In the genomic region with DNA sequence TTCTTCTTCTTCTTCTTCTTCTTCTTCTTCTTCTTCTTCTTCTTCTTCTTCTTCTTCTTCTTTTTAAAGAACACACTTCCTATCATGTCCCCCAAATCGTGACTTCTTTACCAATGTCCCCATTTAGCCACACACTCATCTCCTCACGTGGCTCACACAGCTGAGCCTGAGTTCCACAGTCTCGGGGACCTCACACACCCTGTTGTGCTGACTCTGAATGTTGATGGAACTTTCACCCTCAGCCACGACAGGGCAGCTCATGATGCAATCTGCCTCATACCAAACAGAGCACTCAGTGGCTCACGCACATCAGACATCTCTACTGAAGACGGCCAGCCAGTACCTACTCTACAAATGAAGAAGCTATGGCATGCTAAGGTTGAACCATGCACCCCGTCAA, we compare ENCODE assay signal across 21 mouse cellular contexts.
DNase-seq lines count a peak whose midpoint lies in the region; ATAC-seq and TF ChIP-seq lines count a peak whose summit lies in the region.
"Had no signal": no experiment of that assay in that cellular context is flagged by ENCODE, and none has a peak within 500 bp of the region (broad histone marks: within the 10 kb centered on the region; RNA-seq: fewer than 3 reads in every experiment).

No protein-coding gene starts in this region.

- H3K9me3 ChIP-seq in liver, embryonic 16.5 days (replicated peaks; ENCODE audit: control insufficient read depth, low read length), result no peaks in the 10 kb centered on the region
- H3K9me3 ChIP-seq in liver, embryonic 11.5 days (ENCODE audit: control insufficient read depth, low read length), result no peaks in the 10 kb centered on the region
- H3K9me3 ChIP-seq: embryonic facial prominence, embryonic 15.5 days; forebrain, embryonic 10.5 days; forebrain, embryonic 15.5 days; heart, embryonic 13.5 days; hindbrain, embryonic 15.5 days had no signal

- H3K27me3 ChIP-seq in kidney, adult 2 months (replicated peaks; ENCODE audit: control insufficient read depth, insufficient read depth, low read length), result no peaks in the 10 kb centered on the region
- no peaks in the 10 kb centered on the region for H3K27me3 ChIP-seq in liver, embryonic 16.5 days (ENCODE audit: control insufficient read depth, insufficient read depth, low read depth, low read length)
- H3K27me3 ChIP-seq in liver, embryonic 11.5 days (replicated peaks; ENCODE audit: control insufficient read depth, insufficient read depth, low read length), result peaks cover 4% of the 10 kb centered on the region
- H3K27me3 ChIP-seq: embryonic facial prominence, embryonic 15.5 days; forebrain, embryonic 15.5 days; hindbrain, embryonic 15.5 days had no signal

- no peak for TF ChIP-seq POLR2A in kidney, adult 2 months (IDR thresholded peaks at IDR 0.05; ENCODE audit: low read depth, low read length)

- no peak overlapping the region for H3K4me3 ChIP-seq in kidney, adult 2 months (ENCODE audit: insufficient read depth, low read depth, low read length)
- no peak overlapping the region for H3K4me3 ChIP-seq in liver, embryonic 16.5 days (ENCODE audit: low read depth, low read length)
- H3K4me3 ChIP-seq in liver, embryonic 11.5 days (ENCODE audit: low read depth, low read length), result no peak overlapping the region
- no peak overlapping the region for H3K4me3 ChIP-seq in brown adipose tissue, adult 24 weeks (ENCODE audit: insufficient read depth, low read depth, low read length)
- H3K4me3 ChIP-seq: embryonic facial prominence, embryonic 15.5 days; erythroblast, embryonic 14.5 days; forebrain, embryonic 10.5 days; forebrain, embryonic 15.5 days; heart, embryonic 13.5 days; hindbrain, embryonic 15.5 days had no signal

- WGBS in kidney, adult 2 months, result 55% methylated on average over 7 of the region's 7 CpGs
- WGBS in liver, embryonic 16.5 days (ENCODE audit: insufficient replicate concordance), result 31% methylated on average over 7 of the region's 7 CpGs
- 62% methylated on average over 7 of the region's 7 CpGs for WGBS in liver, embryonic 11.5 days

- no peaks in the 10 kb centered on the region for H3K4me1 ChIP-seq in kidney, adult 2 months (ENCODE audit: control insufficient read depth, insufficient read depth, low read length)
- H3K4me1 ChIP-seq in liver, embryonic 16.5 days (ENCODE audit: control insufficient read depth, low read depth, low read length), result no peaks in the 10 kb centered on the region
- H3K4me1 ChIP-seq in liver, embryonic 11.5 days (replicated peaks; ENCODE audit: control insufficient read depth, insufficient read depth, low read length), result no peaks in the 10 kb centered on the region
- H3K4me1 ChIP-seq in brown adipose tissue, adult 24 weeks (ENCODE audit: control insufficient read depth, insufficient read depth, insufficient read length, low read length), result peaks cover 3% of the 10 kb centered on the region; the same call in 1 of the 2 replicates

- DNase-seq in kidney, adult 2 months, result peak; percentile 17
- DNase-seq in kidney, postnatal 4 days, result no peak
- no peak for DNase-seq in liver, embryonic 11.5 days (ENCODE audit: low spot score)
- no peak for DNase-seq in Muller cell, postnatal 12 days (ENCODE audit: inconsistent ontology term)
- no peak for DNase-seq in adrenal gland, postnatal 36 days
- DNase-seq: adrenal gland, postnatal 14 days; cerebellum, adult 11 months; cerebellum, adult 8-10 months; cerebellum, postnatal 14 days; embryo, embryonic 11 days; gastrocnemius, postnatal 10 days; heart, postnatal 36 days had no signal

- H3K9ac ChIP-seq in liver, embryonic 16.5 days (ENCODE audit: low read depth, low read length), result no peak overlapping the region
- no peak overlapping the region for H3K9ac ChIP-seq in liver, embryonic 11.5 days (ENCODE audit: low read depth, low read length)
- H3K9ac ChIP-seq: embryonic facial prominence, embryonic 15.5 days; forebrain, embryonic 15.5 days; heart, embryonic 13.5 days; hindbrain, embryonic 15.5 days had no signal

- TF ChIP-seq CTCF in kidney, adult 2 months (conservative IDR thresholded peaks at IDR 0.05; ENCODE audit: insufficient read depth, insufficient read length, low read depth, low read length), result no peak

- no peak overlapping the region for H3K27ac ChIP-seq in kidney, adult 2 months (ENCODE audit: insufficient read depth, low read depth, low read length)
- H3K27ac ChIP-seq in liver, embryonic 16.5 days (ENCODE audit: low read length), result no peak overlapping the region
- H3K27ac ChIP-seq in liver, embryonic 11.5 days (ENCODE audit: low read depth, low read length), result no peak overlapping the region
- peak overlapping the region; percentile 46; the same call in 1 of the 2 replicates for H3K27ac ChIP-seq in brown adipose tissue, adult 24 weeks (replicated peaks; ENCODE audit: low read depth, low read length)
- H3K27ac ChIP-seq: embryonic facial prominence, embryonic 15.5 days; forebrain, embryonic 10.5 days; forebrain, embryonic 15.5 days; heart, embryonic 13.5 days; hindbrain, embryonic 15.5 days had no signal

- no peaks in the 10 kb centered on the region for H3K36me3 ChIP-seq in kidney, adult 2 months (ENCODE audit: control insufficient read depth, insufficient read depth, low read length)
- H3K36me3 ChIP-seq in liver, embryonic 16.5 days (ENCODE audit: control insufficient read depth, insufficient read depth), result no peaks in the 10 kb centered on the region
- no peaks in the 10 kb centered on the region for H3K36me3 ChIP-seq in liver, embryonic 11.5 days (ENCODE audit: control insufficient read depth, insufficient read depth, low read length)
- H3K36me3 ChIP-seq: embryonic facial prominence, embryonic 15.5 days; forebrain, embryonic 10.5 days; forebrain, embryonic 15.5 days; G1E; heart, embryonic 13.5 days; hindbrain, embryonic 15.5 days had no signal

- H3K4me2 ChIP-seq in liver, embryonic 16.5 days (ENCODE audit: low read depth, low read length), result no peak overlapping the region
- H3K4me2 ChIP-seq in liver, embryonic 11.5 days, result no peak overlapping the region
- H3K4me2 ChIP-seq: embryonic facial prominence, embryonic 15.5 days; forebrain, embryonic 15.5 days; heart, embryonic 13.5 days; hindbrain, embryonic 15.5 days had no signal

- peak; percentile 81 for ATAC-seq in liver, embryonic 16.5 days (ENCODE audit: low read depth)
- no peak for ATAC-seq in liver, embryonic 11.5 days (replicated peaks; ENCODE audit: low FRiP score)
- ATAC-seq: forebrain, embryonic 15.5 days had no signal
